Mouse (Mus musculus) forebrain, embryonic 16.5 days (tissue): Measurements from ENCODE around the gene Traf3. TPM values are rescaled to one million over a fixed set of nuclear protein-coding genes. Genes with fewer than 3 reads are reported as not detected.

Experiments
- ATAC-seq: fragments of 200-750 bp; cut with Nextera tagmentation; 2 replicates; pipeline ENCODE4 v1.8.0; 2017; ENCODE audit warnings: mild to moderate bottlenecking, moderate library complexity
- H3K27ac ChIP-seq: fragments of 300-500 bp; sonication (generic); 2 replicates; pipeline ENCODE4 v1.5.1; 2014; ENCODE audit warnings: low read length, control low read depth
- H3K27me3 ChIP-seq: fragments of 300-500 bp; sonication (generic); replicated peaks from 2 replicates; pipeline ENCODE4 v1.6.1; 2014; ENCODE audit warnings: low read length; ENCODE audit not compliant: control insufficient read depth, insufficient read depth
- H3K36me3 ChIP-seq: fragments of 300-500 bp; sonication (generic); 2 replicates; pipeline ENCODE4 v1.6.1; 2014; ENCODE audit not compliant: control insufficient read depth, insufficient read depth
- H3K4me1 ChIP-seq: fragments of 300-500 bp; sonication (generic); replicated peaks from 2 replicates; pipeline ENCODE4 v1.6.1; 2014; ENCODE audit warnings: low read length; ENCODE audit not compliant: control insufficient read depth, insufficient read depth
- H3K4me2 ChIP-seq: fragments of 300-500 bp; sonication (generic); 2 replicates; pipeline ENCODE4 v1.6.1; 2014; ENCODE audit warnings: mild to moderate bottlenecking, low read length, control low read depth
- H3K4me3 ChIP-seq: fragments of 300-500 bp; sonication (generic); replicated peaks from 2 replicates; pipeline ENCODE4 v1.5.1; 2014; ENCODE audit warnings: mild to moderate bottlenecking, low read length, control low read depth
- H3K9ac ChIP-seq: fragments of 300-500 bp; sonication (generic); replicated peaks from 2 replicates; pipeline ENCODE4 v1.6.1; 2014; ENCODE audit warnings: low read depth, low read length, control low read depth
- H3K9me3 ChIP-seq: fragments of 300-500 bp; sonication (generic); 2 replicates; pipeline ENCODE4 v1.6.1; 2016; ENCODE audit warnings: low read length; ENCODE audit not compliant: control insufficient read depth
- WGBS: fragments of 180-500 bp; shearing (Covaris S2); extraction: QIAGEN DNeasy Blood & Tissue Kit; methylation state at CpG from one replicate; pipeline ENCODE4 v1.1.7; 2014; 5-methylcytosine and 5-hydroxymethylcytosine counted together
- polyA plus RNA-seq: library from polyadenylated mRNA; unstranded; fragments of >200 nt; fragmentation: Nextera tagmentation; extraction: Ambion mirVana; gene quantifications from 2 replicates; pipeline ENCODE4 v1.2.1, GENCODE M21; 2015

Gene Traf3
- polyA plus RNA-seq, 1 experiment from 2014 or later, result 15.8 TPM

- Histone ChIP-seq H3K27ac (peak overlapping the region; percentile 90), H3K36me3 (no peaks in the 10 kb centered on the region), H3K4me2 (peak overlapping the region; percentile 52), H3K4me1 (peaks cover 52% of the 10 kb centered on the region), H3K9ac (peak overlapping the region; percentile 23), H3K4me3 (peak overlapping the region; percentile 35), H3K27me3 (no peaks in the 10 kb centered on the region), H3K9me3 (no peaks in the 10 kb centered on the region)
- under 1% methylated on average over 13 of the region's 13 CpGs for WGBS
- peak; percentile 87 for ATAC-seq
These were observed 1.8 kb upstream of the Traf3 start for GRCm38 (mm10) chr12:111164310-111164751.

- H3K9ac ChIP-seq, result peak overlapping the region; percentile 23
- peak overlapping the region; percentile 91 for H3K4me2 ChIP-seq
- no peak for ATAC-seq
- peak overlapping the region; percentile 81 for H3K4me3 ChIP-seq
- peaks cover 57% of the 10 kb centered on the region for H3K4me1 ChIP-seq
- H3K27me3 ChIP-seq, result no peaks in the 10 kb centered on the region
- H3K27ac ChIP-seq, result peak overlapping the region; percentile 90
- WGBS, result 61% methylated on average over 10 of the region's 10 CpGs
- no peaks in the 10 kb centered on the region for H3K9me3 ChIP-seq
- H3K36me3 ChIP-seq, result no peaks in the 10 kb centered on the region
These were observed 891 bp upstream of the Traf3 start for GRCm38 (mm10) chr12:111165146-111165812.

GRCm38 (mm10) chr12:111166681-111167289 lies 615 bp downstream of the Traf3 start:
- WGBS, result under 1% methylated on average over 47 of the region's 48 CpGs
- Histone ChIP-seq H3K4me1 (peaks cover 56% of the 10 kb centered on the region), H3K4me2 (peak overlapping the region; percentile 91), H3K27ac (peak overlapping the region; percentile 90), H3K9me3 (no peaks in the 10 kb centered on the region), H3K27me3 (no peaks in the 10 kb centered on the region), H3K9ac (peak overlapping the region; percentile 81), H3K36me3 (no peaks in the 10 kb centered on the region), H3K4me3 (peak overlapping the region; percentile 81)
- ATAC-seq, result peak; percentile 9; the same call in 1 of the 2 replicates

GRCm38 (mm10) chr12:111168891-111169290 lies 2.7 kb downstream of the Traf3 start:
- no peaks in the 10 kb centered on the region for H3K27me3 ChIP-seq
- H3K4me3 ChIP-seq, result no peak overlapping the region
- ATAC-seq, result no peak
- H3K4me1 ChIP-seq, result peaks cover 39% of the 10 kb centered on the region
- H3K27ac ChIP-seq, result no peak overlapping the region
- no peak overlapping the region for H3K9ac ChIP-seq
- no peaks in the 10 kb centered on the region for H3K9me3 ChIP-seq
- peak overlapping the region; percentile 28; the same call in 1 of the 2 replicates for H3K4me2 ChIP-seq
- H3K36me3 ChIP-seq, result no peaks in the 10 kb centered on the region
- 69% methylated on average over 4 of the region's 4 CpGs for WGBS

- H3K27ac ChIP-seq, result no peak overlapping the region
- WGBS, result 76% methylated on average over 4 of the region's 4 CpGs
- no peaks in the 10 kb centered on the region for H3K4me1 ChIP-seq
- no peak overlapping the region for H3K4me2 ChIP-seq
- H3K9me3 ChIP-seq, result no peaks in the 10 kb centered on the region
- no peaks in the 10 kb centered on the region for H3K27me3 ChIP-seq
- H3K36me3 ChIP-seq, result no peaks in the 10 kb centered on the region
- no peak overlapping the region for H3K4me3 ChIP-seq
- no peak overlapping the region for H3K9ac ChIP-seq
- ATAC-seq, result no peak
These were observed 12.6 kb downstream of the Traf3 start for GRCm38 (mm10) chr12:111178772-111179171.

GRCm38 (mm10) chr12:111181848-111182247 lies 15.7 kb downstream of the Traf3 start:
- ATAC-seq, result no peak
- H3K9ac ChIP-seq, result no peak overlapping the region
- 79% methylated on average over 5 of the region's 5 CpGs for WGBS
- H3K36me3 ChIP-seq, result no peaks in the 10 kb centered on the region
- no peak overlapping the region for H3K27ac ChIP-seq
- 0 out of 2 replicates have a peak, but pooled peaks cover 2% of the 10 kb centered on the region for H3K4me1 ChIP-seq
- no peaks in the 10 kb centered on the region for H3K27me3 ChIP-seq
- no peaks in the 10 kb centered on the region for H3K9me3 ChIP-seq
- H3K4me2 ChIP-seq, result no peak overlapping the region
- H3K4me3 ChIP-seq, result no peak overlapping the region

- Histone ChIP-seq H3K9ac (no peak overlapping the region), H3K4me2 (no peak overlapping the region), H3K36me3 (no peaks in the 10 kb centered on the region), H3K4me1 (0 out of 2 replicates have a peak, but pooled peaks cover 2% of the 10 kb centered on the region), H3K4me3 (no peak overlapping the region), H3K27me3 (no peaks in the 10 kb centered on the region), H3K9me3 (no peaks in the 10 kb centered on the region), H3K27ac (no peak overlapping the region)
- no peak for ATAC-seq
- 94% methylated on average over 6 of the region's 6 CpGs for WGBS
These were observed 16.2 kb downstream of the Traf3 start for GRCm38 (mm10) chr12:111182378-111182777.

- ATAC-seq, result no peak
These were observed 18.3 kb downstream of the Traf3 start, which contains the start of gene 4930595D18Rik for GRCm38 (mm10) chr12:111184476-111184875. Gene 4930595D18Rik, minus strand, starts transcription at chr12:111184491.

GRCm38 (mm10) chr12:111186986-111187385 lies 20.8 kb downstream of the Traf3 start:
- Histone ChIP-seq H3K4me3 (no peak overlapping the region), H3K27me3 (no peaks in the 10 kb centered on the region), H3K27ac (no peak overlapping the region), H3K9me3 (no peaks in the 10 kb centered on the region), H3K4me1 (0 out of 2 replicates have a peak, but pooled peaks cover 2% of the 10 kb centered on the region), H3K36me3 (no peaks in the 10 kb centered on the region), H3K4me2 (no peak overlapping the region), H3K9ac (no peak overlapping the region)
- no peak for ATAC-seq
- WGBS, result 95% methylated on average over 3 of the region's 3 CpGs

More at GRCm38 (mm10) chr12:111184476-111184875, 18.3 kb downstream of the Traf3 start, which contains the start of gene 4930595D18Rik:
- no peaks in the 10 kb centered on the region for H3K9me3 ChIP-seq
- no peak within 1 kb of the TSS for H3K4me3 ChIP-seq
- H3K4me1 ChIP-seq, result 0 out of 2 replicates have a peak, but pooled peaks cover 2% of the 10 kb centered on the region
- no peak within 1 kb of the TSS for H3K4me2 ChIP-seq
- WGBS, result 82% methylated on average over 5 of the region's 5 CpGs
- no peaks in the 10 kb centered on the region for H3K27me3 ChIP-seq
- no peak within 1 kb of the TSS for H3K27ac ChIP-seq
- H3K9ac ChIP-seq, result no peak within 1 kb of the TSS
- no peaks in the 10 kb centered on the region for H3K36me3 ChIP-seq
